Mouse (Mus musculus): ENCODE results near the gene Amotl2. TPM values are rescaled to one million over a fixed set of nuclear protein-coding genes. Genes with fewer than 3 reads are reported as not detected.
A peak's percentile ranks its signal among the peaks of the same experiment; 100 is the strongest.

The Amotl2 gene
- polyA plus RNA-seq, 3 experiments from 2014 or later: 0.21 TPM; not detected in 2

- ATAC-seq: peak; percentile 43
Measured at GRCm38 (mm10) chr9:102779493-102779892, 63.0 kb downstream of the Amotl2 start.

Other genes starting within 250 kb of the Amotl2 start
- under 1 TPM in 2 of 3 experiments, not detected in 1; 0.11 to 0.12 TPM for gene Ky, start 210.9 kb upstream of the Amotl2 start, polyA plus RNA-seq (2017; shearing (Covaris generic))
- gene Anapc13, start 90.4 kb upstream of the Amotl2 start, polyA plus RNA-seq (2017; shearing (Covaris generic)): 100 to 1,000 TPM; 106 to 147 (median 129) TPM
- gene Cep63, start 90.1 kb upstream of the Amotl2 start, polyA plus RNA-seq (2017; shearing (Covaris generic)): 10 to 100 TPM; 38.9 to 61.0 (median 49.9) TPM
- gene Ryk, start 118.2 kb downstream of the Amotl2 start, polyA plus RNA-seq (2017; shearing (Covaris generic)): 1 to 10 TPM; 2.6 to 3.2 (median 3.1) TPM

Data from inflammation-experienced regulatory T-cells, adult 6 months (primary cell).